Mouse (Mus musculus) embryo, embryonic 9.5 days (tissue): ENCODE measurements around the gene 2900011O08Rik.

Experiments used
- DNase-seq: peaks from one replicate; pipeline ENCODE4 v3.0.0-alpha.2; 2017; ENCODE audit errors: extremely low spot score

2900011O08Rik gene

GRCm38 (mm10) chr16:14004726-14005125 lies 18.3 kb downstream of the 2900011O08Rik start:
- no peak for DNase-seq

- DNase-seq: no peak
These were observed 18.9 kb downstream of the 2900011O08Rik start for GRCm38 (mm10) chr16:14005266-14005665.

GRCm38 (mm10) chr16:14008081-14008480 lies 21.7 kb downstream of the 2900011O08Rik start:
- no peak for DNase-seq

- DNase-seq: no peak
These were observed 22.3 kb downstream of the 2900011O08Rik start for GRCm38 (mm10) chr16:14008708-14009107.

GRCm38 (mm10) chr16:14009966-14010365 lies 23.6 kb downstream of the 2900011O08Rik start:
- DNase-seq: no peak

GRCm38 (mm10) chr16:14017306-14017705 lies 30.9 kb downstream of the 2900011O08Rik start:
- no peak for DNase-seq

GRCm38 (mm10) chr16:14021166-14021822 lies 34.9 kb downstream of the 2900011O08Rik start:
- DNase-seq: no peak

- DNase-seq: no peak
These were observed 38.9 kb downstream of the 2900011O08Rik start for GRCm38 (mm10) chr16:14025091-14025990.

- DNase-seq: no peak
These were observed 42.7 kb downstream of the 2900011O08Rik start for GRCm38 (mm10) chr16:14029072-14029471.

- DNase-seq: no peak
These were observed 43.4 kb downstream of the 2900011O08Rik start for GRCm38 (mm10) chr16:14029851-14030250.

GRCm38 (mm10) chr16:14030650-14031049 lies 44.2 kb downstream of the 2900011O08Rik start:
- DNase-seq: no peak

GRCm38 (mm10) chr16:14033076-14033475 lies 46.7 kb downstream of the 2900011O08Rik start:
- no peak for DNase-seq

GRCm38 (mm10) chr16:14042421-14042820 lies 56.0 kb downstream of the 2900011O08Rik start:
- DNase-seq: no peak

GRCm38 (mm10) chr16:14044695-14045094 lies 58.3 kb downstream of the 2900011O08Rik start:
- no peak for DNase-seq

- no peak for DNase-seq
These were observed 59.9 kb downstream of the 2900011O08Rik start for GRCm38 (mm10) chr16:14046224-14046756.

- DNase-seq: no peak
These were observed 65.8 kb downstream of the 2900011O08Rik start for GRCm38 (mm10) chr16:14052221-14052620.

- no peak for DNase-seq
These were observed 66.7 kb downstream of the 2900011O08Rik start for GRCm38 (mm10) chr16:14053116-14053515.

GRCm38 (mm10) chr16:14055271-14055670 lies 68.9 kb downstream of the 2900011O08Rik start:
- no peak for DNase-seq

GRCm38 (mm10) chr16:14056734-14057133 lies 70.3 kb downstream of the 2900011O08Rik start:
- no peak for DNase-seq

GRCm38 (mm10) chr16:14058541-14058940 lies 72.1 kb downstream of the 2900011O08Rik start:
- peak; percentile 20 for DNase-seq

- no peak for DNase-seq
These were observed 72.9 kb downstream of the 2900011O08Rik start for GRCm38 (mm10) chr16:14059118-14059854.

GRCm38 (mm10) chr16:14059869-14060268 lies 73.5 kb downstream of the 2900011O08Rik start:
- no peak for DNase-seq
